Mouse (Mus musculus) mouse embryonic stem cell (cell line): ENCODE data around the gene Ugdh.

ENCODE experiments used
- in situ Hi-C, 2 experiments: fragments of 300-500 bp; cut with MboI; formaldehyde crosslinking; loops; 1 replicate in 1 of 2; 3 replicates in 1 of 2; pipeline ENCODE4 v1.14.3; 2019 to 2020; ENCODE audit warnings: low sequenced_read_pairs in 2 of 2, low pct_unique_long_range_greater_than_20kb in 1 of 2, mixed read lengths in 1 of 2; ENCODE audit not compliant: unreplicated experiment in 1 of 2

Ugdh gene

DNA sequence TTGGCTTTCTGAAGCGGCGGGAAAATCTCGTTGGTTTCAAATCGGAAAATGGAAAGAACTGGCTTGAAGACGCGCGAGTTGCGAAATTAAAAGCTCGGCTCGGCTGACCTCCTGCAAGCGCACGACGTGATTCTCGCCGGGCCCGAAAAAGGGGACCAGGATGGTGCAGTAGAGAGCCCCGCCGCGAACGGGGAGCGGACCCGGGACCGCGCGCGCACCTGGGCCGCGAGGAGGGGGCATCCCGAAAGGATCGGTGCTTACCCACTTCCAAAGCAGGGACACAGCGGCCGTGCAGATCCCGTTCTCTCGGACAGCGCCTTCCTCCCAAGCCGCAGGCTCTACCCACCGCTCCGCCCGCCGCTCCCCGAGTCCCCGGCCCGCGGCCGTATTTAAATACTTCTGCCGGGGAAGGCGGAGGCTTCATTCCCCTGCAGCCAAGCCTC is 365 bp downstream of the Ugdh start:
- in situ Hi-C loops: no loop called here

- in situ Hi-C loops: no loop called here
Observed at GRCm38 (mm10) chr5:65434471-65435362, 1.0 kb downstream of the Ugdh start.

DNA sequence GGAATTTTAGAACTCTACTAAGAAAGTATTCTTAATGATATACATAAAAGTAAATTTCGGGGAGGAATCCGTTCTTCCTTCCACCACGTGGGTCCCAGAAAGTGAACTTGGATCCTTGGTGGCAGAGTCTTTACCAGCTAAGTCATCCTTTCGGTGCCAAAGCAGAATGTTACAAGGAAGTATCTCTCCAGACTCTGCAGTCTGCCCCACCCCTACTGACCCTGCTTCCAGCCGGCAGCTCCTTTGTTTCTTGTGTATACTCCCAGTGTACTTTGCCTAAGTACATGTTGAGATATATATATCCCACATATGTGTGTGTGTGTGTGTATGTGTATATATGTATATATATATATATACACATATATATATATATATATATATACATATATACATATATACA is 6.3 kb downstream of the Ugdh start:
- in situ Hi-C loops: no loop called here

- in situ Hi-C loops: no loop called here
Observed at GRCm38 (mm10) chr5:65428321-65428720, 7.4 kb downstream of the Ugdh start.

- in situ Hi-C loops: no loop called here
Observed at GRCm38 (mm10) chr5:65425251-65425650, 10.5 kb downstream of the Ugdh start.

- in situ Hi-C loops: no loop called here
Observed at GRCm38 (mm10) chr5:65424215-65424614, 11.5 kb downstream of the Ugdh start.

DNA sequence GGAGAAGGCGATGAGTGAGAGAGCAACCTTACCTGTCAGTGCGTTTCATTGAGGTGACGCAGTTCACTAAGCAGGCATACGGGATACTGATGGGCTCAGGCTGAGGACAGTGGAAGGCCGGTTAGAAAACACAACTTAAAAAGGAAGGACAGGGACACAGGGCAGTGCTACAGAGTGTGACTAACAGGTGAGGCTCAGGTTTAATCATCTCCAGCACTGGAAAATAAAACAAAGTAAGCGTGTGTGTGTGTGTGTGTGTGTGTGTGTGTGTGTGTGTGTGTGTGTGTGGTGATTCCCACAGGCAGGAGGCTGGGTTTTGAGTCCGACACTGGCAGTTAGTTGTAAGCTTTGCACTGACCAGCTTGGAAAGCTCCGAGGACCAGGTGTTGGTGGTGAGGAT is 12.9 kb downstream of the Ugdh start:
- in situ Hi-C loops: no loop called here

- in situ Hi-C loops: no loop called here
Observed at GRCm38 (mm10) chr5:65420822-65421221, 14.9 kb downstream of the Ugdh start.

DNA sequence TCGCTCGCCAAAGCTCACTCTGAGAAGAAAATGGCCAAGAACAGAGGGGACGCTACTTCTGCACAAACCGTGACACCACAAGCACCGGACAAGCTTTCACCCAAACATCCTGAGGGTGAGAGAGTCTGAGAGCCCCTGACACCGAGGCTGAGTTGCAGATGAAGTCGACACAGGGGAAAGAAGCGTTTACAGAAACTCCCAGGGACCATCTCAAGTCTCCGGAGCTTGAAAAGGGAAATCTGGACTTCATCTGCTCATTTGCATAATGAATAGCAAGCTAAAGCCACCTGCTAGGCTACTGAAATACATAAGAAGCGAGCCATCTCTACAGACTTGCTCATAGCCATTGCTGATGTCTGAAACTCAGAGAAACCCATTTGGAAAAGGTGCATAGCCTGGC is 16.6 kb downstream of the Ugdh start:
- in situ Hi-C loops: no loop called here

GRCm38 (mm10) chr5:65415653-65416458 is 19.9 kb downstream of the Ugdh start:
- in situ Hi-C loops: no loop called here

DNA sequence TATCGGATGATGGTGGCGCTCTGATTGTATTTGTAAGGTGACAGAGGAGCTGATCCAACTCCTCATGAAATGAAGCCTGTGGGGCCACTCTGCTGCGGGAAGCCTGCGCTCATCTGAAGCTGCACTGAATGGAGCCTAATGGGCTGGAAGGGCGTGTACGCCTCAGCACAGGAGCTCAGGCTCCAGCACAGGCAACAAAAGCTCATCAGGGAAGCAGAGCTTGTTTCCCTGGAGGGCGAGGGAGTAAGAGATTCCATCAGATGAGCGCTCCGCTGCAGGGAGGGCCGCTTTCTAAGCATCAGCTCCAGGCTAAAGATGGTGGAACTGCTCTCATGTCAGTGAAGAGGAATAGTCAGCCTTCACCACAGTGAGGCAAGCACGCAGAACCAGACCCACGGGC is 27.8 kb downstream of the Ugdh start:
- in situ Hi-C loops: no loop called here

- in situ Hi-C loops: no loop called here
Observed at GRCm38 (mm10) chr5:65401251-65401994, 34.3 kb downstream of the Ugdh start.

DNA sequence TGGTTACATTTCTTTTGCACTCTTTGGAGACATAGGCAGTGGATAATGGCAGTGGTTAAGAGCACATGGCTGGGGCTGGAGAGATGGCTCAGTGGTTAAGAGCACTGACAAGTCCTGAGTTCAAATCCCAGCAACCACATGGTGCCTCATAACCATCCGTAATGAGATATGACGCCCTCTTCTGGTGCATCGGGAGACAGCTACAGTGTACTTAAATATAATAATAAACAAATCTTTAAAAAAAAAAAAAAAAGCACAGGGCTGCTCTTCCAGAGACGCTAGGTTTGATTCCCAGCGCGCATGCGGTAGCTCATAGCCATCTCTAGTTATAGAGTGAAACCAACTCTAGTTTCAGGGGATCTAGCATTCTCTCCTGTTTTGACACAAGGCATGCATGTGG is 41.3 kb downstream of the Ugdh start:
- in situ Hi-C loops: no loop called here

- in situ Hi-C loops: no loop called here
Observed at GRCm38 (mm10) chr5:65391753-65392152, 44.0 kb downstream of the Ugdh start.

GRCm38 (mm10) chr5:65390648-65391644 is 44.8 kb downstream of the Ugdh start, which contains the start of the genes Rpl9 and Lias:
Gene Rpl9, minus strand, starts transcription at chr5:65391444.
Gene Lias, plus strand, starts transcription at chr5:65391497.
- in situ Hi-C loops: no loop called here

- in situ Hi-C loops: no loop called here
Observed at GRCm38 (mm10) chr5:65387008-65387867, 48.5 kb downstream of the Ugdh start.

- in situ Hi-C loops: no loop called here
Observed at GRCm38 (mm10) chr5:65385704-65386103, 50.0 kb downstream of the Ugdh start.
